Mouse (Mus musculus): ENCODE results near the gene Zfp282.

GRCm38 (mm10) chr6:47827462-47827861 lies 49.5 kb upstream of the Zfp282 start:
- no peak for TF ChIP-seq GATA1 (IDR thresholded peaks at IDR 0.05; ENCODE audit: borderline replicate concordance, low read length)
- TF ChIP-seq FLI1 (IDR thresholded peaks at IDR 0.05; ENCODE audit: low read length) = no peak
